Mouse (Mus musculus): ENCODE measurements around the gene Rab6b. TPM values are rescaled to one million over a fixed set of nuclear protein-coding genes. Genes with fewer than 3 reads are reported as not detected.

Rab6b gene
- polyA plus RNA-seq, 1 experiment from 2014 or later = 0.27 TPM

GRCm38 (mm10) chr9:103112471-103113271 is 1.1 kb downstream of the Rab6b start:
- Histone ChIP-seq H3K9me3 (replicated peaks; ENCODE audit: control insufficient read depth, low read length) (no peaks in the 10 kb centered on the region), H3K4me3 (ENCODE audit: low read depth, low read length) (peak overlapping the region; percentile 54), H3K36me3 (ENCODE audit: control insufficient read depth, insufficient read depth) (no peaks in the 10 kb centered on the region), H3K27me3 (ENCODE audit: control insufficient read depth, insufficient read depth, low read depth, low read length) (peaks cover 46% of the 10 kb centered on the region), H3K27ac (ENCODE audit: low read length) (no peak overlapping the region), H3K4me2 (ENCODE audit: low read depth, low read length) (peak overlapping the region; percentile 76), H3K4me1 (ENCODE audit: control insufficient read depth, low read depth, low read length) (peaks cover 4% of the 10 kb centered on the region), H3K9ac (ENCODE audit: low read depth, low read length) (no peak overlapping the region)
- ATAC-seq (ENCODE audit: low read depth) = peak; percentile 40
- WGBS (ENCODE audit: insufficient replicate concordance) = 3% methylated on average over 35 of the region's 35 CpGs

GRCm38 (mm10) chr9:103113351-103113750 is 1.8 kb downstream of the Rab6b start:
- Histone ChIP-seq H3K4me3 (ENCODE audit: low read depth, low read length) (no peak overlapping the region), H3K36me3 (ENCODE audit: control insufficient read depth, insufficient read depth) (no peaks in the 10 kb centered on the region), H3K9ac (ENCODE audit: low read depth, low read length) (no peak overlapping the region), H3K27me3 (ENCODE audit: control insufficient read depth, insufficient read depth, low read depth, low read length) (peaks cover 46% of the 10 kb centered on the region), H3K4me1 (ENCODE audit: control insufficient read depth, low read depth, low read length) (peaks cover 4% of the 10 kb centered on the region), H3K9me3 (replicated peaks; ENCODE audit: control insufficient read depth, low read length) (no peaks in the 10 kb centered on the region), H3K27ac (ENCODE audit: low read length) (no peak overlapping the region), H3K4me2 (ENCODE audit: low read depth, low read length) (no peak overlapping the region)
- no peak for ATAC-seq (ENCODE audit: low read depth)
- 45% methylated on average over 10 of the region's 11 CpGs for WGBS (ENCODE audit: insufficient replicate concordance)

DNA sequence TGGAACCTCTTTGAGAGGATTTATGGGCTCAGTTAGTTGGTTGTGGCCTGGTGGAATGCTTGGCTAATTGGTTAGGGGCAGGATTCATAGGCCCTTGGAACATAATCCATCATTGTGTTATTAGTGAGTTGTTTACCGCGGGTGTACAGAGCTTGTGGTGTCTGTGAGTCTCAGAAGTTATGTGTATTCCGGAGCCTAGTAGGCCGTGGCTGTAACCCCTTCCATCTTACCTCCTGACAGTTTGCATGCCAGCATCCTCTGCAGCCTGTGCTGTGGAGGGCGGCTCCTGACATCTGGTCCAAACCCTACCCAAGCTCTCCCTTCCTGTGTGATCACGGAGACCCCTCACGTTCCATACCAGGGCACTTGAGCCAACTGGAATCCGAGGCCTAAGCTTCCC is 2.7 kb downstream of the Rab6b start:
- Histone ChIP-seq H3K4me2 (ENCODE audit: low read depth, low read length) (no peak overlapping the region), H3K4me3 (ENCODE audit: low read depth, low read length) (no peak overlapping the region), H3K27ac (ENCODE audit: low read length) (no peak overlapping the region), H3K9me3 (replicated peaks; ENCODE audit: control insufficient read depth, low read length) (no peaks in the 10 kb centered on the region), H3K36me3 (ENCODE audit: control insufficient read depth, insufficient read depth) (no peaks in the 10 kb centered on the region), H3K9ac (ENCODE audit: low read depth, low read length) (no peak overlapping the region), H3K27me3 (ENCODE audit: control insufficient read depth, insufficient read depth, low read depth, low read length) (peaks cover 43% of the 10 kb centered on the region), H3K4me1 (ENCODE audit: control insufficient read depth, low read depth, low read length) (peaks cover 4% of the 10 kb centered on the region)
- WGBS (ENCODE audit: insufficient replicate concordance) = 64% methylated on average over 8 of the region's 8 CpGs
- ATAC-seq (ENCODE audit: low read depth) = no peak

GRCm38 (mm10) chr9:103114901-103115300 is 3.3 kb downstream of the Rab6b start:
- WGBS (ENCODE audit: insufficient replicate concordance) = 70% methylated on average over 13 of the region's 13 CpGs
- Histone ChIP-seq H3K4me1 (ENCODE audit: control insufficient read depth, low read depth, low read length) (peaks cover 4% of the 10 kb centered on the region), H3K27me3 (ENCODE audit: control insufficient read depth, insufficient read depth, low read depth, low read length) (peaks cover 40% of the 10 kb centered on the region), H3K4me2 (ENCODE audit: low read depth, low read length) (no peak overlapping the region), H3K4me3 (ENCODE audit: low read depth, low read length) (no peak overlapping the region), H3K27ac (ENCODE audit: low read length) (no peak overlapping the region), H3K9me3 (replicated peaks; ENCODE audit: control insufficient read depth, low read length) (no peaks in the 10 kb centered on the region), H3K9ac (ENCODE audit: low read depth, low read length) (no peak overlapping the region), H3K36me3 (ENCODE audit: control insufficient read depth, insufficient read depth) (no peaks in the 10 kb centered on the region)
- ATAC-seq (ENCODE audit: low read depth) = no peak

- no peak overlapping the region for H3K9ac ChIP-seq (ENCODE audit: low read depth, low read length)
- H3K4me2 ChIP-seq (ENCODE audit: low read depth, low read length) = no peak overlapping the region
- H3K27ac ChIP-seq (ENCODE audit: low read length) = no peak overlapping the region
- no peak overlapping the region for H3K4me3 ChIP-seq (ENCODE audit: low read depth, low read length)
- 44% methylated on average over 4 of the region's 4 CpGs for WGBS (ENCODE audit: insufficient replicate concordance)
- H3K27me3 ChIP-seq (ENCODE audit: control insufficient read depth, insufficient read depth, low read depth, low read length) = peaks cover 19% of the 10 kb centered on the region
- no peak for ATAC-seq (ENCODE audit: low read depth)
- no peaks in the 10 kb centered on the region for H3K9me3 ChIP-seq (replicated peaks; ENCODE audit: control insufficient read depth, low read length)
- H3K36me3 ChIP-seq (ENCODE audit: control insufficient read depth, insufficient read depth) = no peaks in the 10 kb centered on the region
- H3K4me1 ChIP-seq (ENCODE audit: control insufficient read depth, low read depth, low read length) = no peaks in the 10 kb centered on the region; the same call in 1 of the 2 replicates
Observed at GRCm38 (mm10) chr9:103116941-103117340, 5.4 kb downstream of the Rab6b start.

GRCm38 (mm10) chr9:103117495-103117894 is 5.9 kb downstream of the Rab6b start:
- no peak overlapping the region for H3K9ac ChIP-seq (ENCODE audit: low read depth, low read length)
- 54% methylated on average over 5 of the region's 5 CpGs for WGBS (ENCODE audit: insufficient replicate concordance)
- ATAC-seq (ENCODE audit: low read depth) = no peak

GRCm38 (mm10) chr9:103117951-103118350 is 6.4 kb downstream of the Rab6b start:
- Histone ChIP-seq H3K36me3 (ENCODE audit: control insufficient read depth, insufficient read depth) (no peaks in the 10 kb centered on the region), H3K4me3 (ENCODE audit: low read depth, low read length) (no peak overlapping the region), H3K9me3 (replicated peaks; ENCODE audit: control insufficient read depth, low read length) (no peaks in the 10 kb centered on the region), H3K4me1 (ENCODE audit: control insufficient read depth, low read depth, low read length) (no peaks in the 10 kb centered on the region), H3K4me2 (ENCODE audit: low read depth, low read length) (no peak overlapping the region), H3K27ac (ENCODE audit: low read length) (no peak overlapping the region), H3K9ac (ENCODE audit: low read depth, low read length) (no peak overlapping the region), H3K27me3 (ENCODE audit: control insufficient read depth, insufficient read depth, low read depth, low read length) (peaks cover 9% of the 10 kb centered on the region)
- WGBS (ENCODE audit: insufficient replicate concordance) = 72% methylated on average over 8 of the region's 8 CpGs
- ATAC-seq (ENCODE audit: low read depth) = no peak

More at GRCm38 (mm10) chr9:103117495-103117894, 5.9 kb downstream of the Rab6b start:
- no peak overlapping the region for H3K4me2 ChIP-seq (ENCODE audit: low read depth, low read length)
- no peak overlapping the region for H3K27ac ChIP-seq (ENCODE audit: low read length)
- no peaks in the 10 kb centered on the region for H3K36me3 ChIP-seq (ENCODE audit: control insufficient read depth, insufficient read depth)
- no peaks in the 10 kb centered on the region for H3K9me3 ChIP-seq (replicated peaks; ENCODE audit: control insufficient read depth, low read length)
- peaks cover 14% of the 10 kb centered on the region for H3K27me3 ChIP-seq (ENCODE audit: control insufficient read depth, insufficient read depth, low read depth, low read length)
- no peak overlapping the region for H3K4me3 ChIP-seq (ENCODE audit: low read depth, low read length)
- H3K4me1 ChIP-seq (ENCODE audit: control insufficient read depth, low read depth, low read length) = no peaks in the 10 kb centered on the region; the same call in 1 of the 2 replicates

DNA sequence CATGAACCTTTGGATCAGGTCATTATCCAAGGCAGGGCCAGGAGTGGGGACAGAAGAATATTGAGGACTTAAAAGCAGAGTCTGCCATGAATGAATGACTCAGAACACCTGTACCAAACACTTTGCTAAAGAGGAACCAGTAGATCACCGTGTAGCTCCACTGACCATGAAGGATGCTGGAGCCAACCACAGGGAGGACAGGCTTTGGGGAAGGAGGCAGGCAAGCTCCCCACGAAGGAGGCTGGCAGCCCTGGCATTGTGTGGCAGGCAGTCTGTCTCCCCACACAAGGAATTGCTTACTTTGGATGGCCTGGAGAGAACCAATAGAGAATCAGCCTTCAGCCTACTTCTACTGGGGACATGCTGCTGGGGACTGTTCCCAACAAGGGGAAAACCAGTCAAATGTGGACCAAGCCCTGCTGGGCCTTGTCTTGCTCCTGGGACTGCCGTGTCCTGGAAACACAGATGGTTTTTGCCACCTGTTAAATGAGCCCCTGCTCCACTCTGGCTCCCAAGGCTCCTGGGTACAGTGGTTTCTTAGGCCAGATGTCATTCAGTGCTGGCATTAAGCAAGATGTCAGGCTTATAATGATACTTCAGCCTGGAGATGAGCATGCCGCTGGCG is 7.2 kb downstream of the Rab6b start:
- Histone ChIP-seq H3K4me3 (ENCODE audit: low read depth, low read length) (no peak overlapping the region), H3K36me3 (ENCODE audit: control insufficient read depth, insufficient read depth) (no peaks in the 10 kb centered on the region), H3K4me2 (ENCODE audit: low read depth, low read length) (no peak overlapping the region), H3K27me3 (ENCODE audit: control insufficient read depth, insufficient read depth, low read depth, low read length) (peaks cover under 1% of the 10 kb centered on the region), H3K27ac (ENCODE audit: low read length) (no peak overlapping the region), H3K9ac (ENCODE audit: low read depth, low read length) (no peak overlapping the region), H3K9me3 (replicated peaks; ENCODE audit: control insufficient read depth, low read length) (no peaks in the 10 kb centered on the region), H3K4me1 (ENCODE audit: control insufficient read depth, low read depth, low read length) (no peaks in the 10 kb centered on the region)
- ATAC-seq (ENCODE audit: low read depth) = no peak
- WGBS (ENCODE audit: insufficient replicate concordance) = 63% methylated on average over 5 of the region's 5 CpGs

DNA sequence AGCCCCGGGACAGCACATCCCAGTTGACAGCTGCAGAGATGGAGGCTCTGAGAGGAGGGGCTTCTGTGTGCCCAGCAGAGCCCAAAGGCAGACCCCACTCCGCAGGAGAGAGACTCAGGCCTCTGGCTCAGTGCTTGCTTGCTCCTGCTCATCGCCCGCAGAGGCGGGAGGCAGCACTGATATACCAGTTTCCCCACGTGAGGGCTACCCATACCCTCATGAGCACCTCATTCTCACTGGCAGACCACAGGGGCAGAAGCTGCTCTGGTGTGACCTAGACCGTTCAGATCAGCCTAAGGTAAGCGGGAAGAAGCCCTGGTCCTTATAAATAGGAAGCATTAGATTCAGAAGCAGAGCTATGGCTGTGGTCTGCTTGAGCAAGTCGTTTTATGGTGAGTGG is 8.2 kb downstream of the Rab6b start:
- Histone ChIP-seq H3K27me3 (ENCODE audit: control insufficient read depth, insufficient read depth, low read depth, low read length) (no peaks in the 10 kb centered on the region), H3K9ac (ENCODE audit: low read depth, low read length) (no peak overlapping the region), H3K4me1 (ENCODE audit: control insufficient read depth, low read depth, low read length) (no peaks in the 10 kb centered on the region), H3K9me3 (replicated peaks; ENCODE audit: control insufficient read depth, low read length) (no peaks in the 10 kb centered on the region), H3K4me3 (ENCODE audit: low read depth, low read length) (no peak overlapping the region), H3K36me3 (ENCODE audit: control insufficient read depth, insufficient read depth) (no peaks in the 10 kb centered on the region), H3K27ac (ENCODE audit: low read length) (no peak overlapping the region), H3K4me2 (ENCODE audit: low read depth, low read length) (no peak overlapping the region)
- WGBS (ENCODE audit: insufficient replicate concordance) = 59% methylated on average over 9 of the region's 9 CpGs
- ATAC-seq (ENCODE audit: low read depth) = no peak

All from liver, embryonic 16.5 days (tissue).